Mouse (Mus musculus): ENCODE results near the gene Ms4a6b.
"Not testable (repeated sequence)": the region's sequence is repeated elsewhere in the genome, so short reads cannot be mapped to it uniquely, and the experiment has no call there.

Ms4a6b gene

GRCm38 (mm10) chr19:11533888-11534445 lies 17.7 kb downstream of the Ms4a6b start:
- DNase-seq (ENCODE audit: low spot score): no peak

GRCm38 (mm10) chr19:11536593-11536992 lies 20.3 kb downstream of the Ms4a6b start, which contains the start of gene Ms4a4d:
Gene Ms4a4d (plus strand): TSS chr19:11536801.
- DNase-seq (ENCODE audit: low spot score): peak; percentile 12

GRCm38 (mm10) chr19:11537336-11537735 lies 21.0 kb downstream of the Ms4a6b start:
- DNase-seq (ENCODE audit: low spot score): no peak

- DNase-seq (ENCODE audit: low spot score): not testable (repeated sequence)
These were observed 24.0 kb downstream of the Ms4a6b start for GRCm38 (mm10) chr19:11540166-11540821.

GRCm38 (mm10) chr19:11544383-11544782 lies 28.1 kb downstream of the Ms4a6b start:
- not testable (repeated sequence) for DNase-seq (ENCODE audit: low spot score)

GRCm38 (mm10) chr19:11547911-11548310 lies 31.6 kb downstream of the Ms4a6b start:
- no peak for DNase-seq (ENCODE audit: low spot score)

- DNase-seq (ENCODE audit: low spot score): no peak
These were observed 38.4 kb downstream of the Ms4a6b start for GRCm38 (mm10) chr19:11554726-11555125.

- DNase-seq (ENCODE audit: low spot score): not testable (repeated sequence)
These were observed 43.2 kb downstream of the Ms4a6b start for GRCm38 (mm10) chr19:11559560-11559959.

- no peak for DNase-seq (ENCODE audit: low spot score)
These were observed 58.7 kb downstream of the Ms4a6b start for GRCm38 (mm10) chr19:11574965-11575364.
